Mouse (Mus musculus): Measurements from ENCODE around the gene Gm10642. TPM values are rescaled to one million over a fixed set of nuclear protein-coding genes. Genes with fewer than 3 reads are reported as not detected.

Gene Gm10642
- polyA plus RNA-seq, 1 experiment from 2014 or later: 0.50 TPM

- H3K27me3 ChIP-seq (replicated peaks; ENCODE audit: control insufficient read depth, insufficient read depth, low read length): no peaks in the 10 kb centered on the region
- H3K36me3 ChIP-seq (ENCODE audit: control insufficient read depth, insufficient read depth, low read length): peaks cover 4% of the 10 kb centered on the region
- no peak overlapping the region for H3K4me3 ChIP-seq (ENCODE audit: low read depth, low read length)
- no peak overlapping the region for H3K27ac ChIP-seq (ENCODE audit: low read depth)
- DNase-seq (ENCODE audit: low spot score): no peak
- no peaks in the 10 kb centered on the region for H3K9me3 ChIP-seq (ENCODE audit: control insufficient read depth, low read length)
- WGBS: 95% methylated on average over 5 of the region's 5 CpGs
- H3K4me2 ChIP-seq (ENCODE audit: low read length): no peak overlapping the region
- no peak for ATAC-seq (replicated peaks; ENCODE audit: low FRiP score, low TSS enrichment, low read depth)
- no peak overlapping the region for H3K9ac ChIP-seq (ENCODE audit: low read length)
- H3K4me1 ChIP-seq (replicated peaks; ENCODE audit: control insufficient read depth, insufficient read depth, low read length): no peaks in the 10 kb centered on the region
Observed at GRCm38 (mm10) chr9:70703597-70704203, 47.6 kb downstream of the Gm10642 start.

GRCm38 (mm10) chr9:70706444-70706843, 50.4 kb downstream of the Gm10642 start:
- no peak overlapping the region for H3K4me3 ChIP-seq (ENCODE audit: low read depth, low read length)
- no peak overlapping the region for H3K4me2 ChIP-seq (ENCODE audit: low read length)
- no peak overlapping the region for H3K9ac ChIP-seq (ENCODE audit: low read length)
- H3K36me3 ChIP-seq (ENCODE audit: control insufficient read depth, insufficient read depth, low read length): peaks cover 4% of the 10 kb centered on the region
- H3K9me3 ChIP-seq (ENCODE audit: control insufficient read depth, low read length): no peaks in the 10 kb centered on the region
- H3K27me3 ChIP-seq (replicated peaks; ENCODE audit: control insufficient read depth, insufficient read depth, low read length): no peaks in the 10 kb centered on the region
- H3K4me1 ChIP-seq (replicated peaks; ENCODE audit: control insufficient read depth, insufficient read depth, low read length): no peaks in the 10 kb centered on the region
- H3K27ac ChIP-seq (ENCODE audit: low read depth): no peak overlapping the region
- no peak for ATAC-seq (replicated peaks; ENCODE audit: low FRiP score, low TSS enrichment, low read depth)
- DNase-seq (ENCODE audit: low spot score): no peak
- WGBS: 97% methylated on average over 1 of the region's 1 CpGs

Other genes starting within 250 kb of the Gm10642 start
- gene Ccnb2, start 234.7 kb upstream of the Gm10642 start, polyA plus RNA-seq (2014; fragmentation: Nextera tagmentation; extraction: Ambion mirVana): 182 and 194 TPM in 2 replicates
- gene Rnf111, start 152.5 kb upstream of the Gm10642 start, polyA plus RNA-seq (2014; fragmentation: Nextera tagmentation; extraction: Ambion mirVana): 27.2 and 29.7 TPM in 2 replicates
- 56.5 and 62.1 TPM in 2 replicates for gene Sltm, start 113.5 kb upstream of the Gm10642 start, polyA plus RNA-seq (2014; fragmentation: Nextera tagmentation; extraction: Ambion mirVana)
- 8.5 and 11.0 TPM in 2 replicates for gene Mindy2, start 923 bp downstream of the Gm10642 start, polyA plus RNA-seq (2014; fragmentation: Nextera tagmentation; extraction: Ambion mirVana)
- 63.7 and 68.2 TPM in 2 replicates for gene Adam10, start 22.7 kb downstream of the Gm10642 start, polyA plus RNA-seq (2014; fragmentation: Nextera tagmentation; extraction: Ambion mirVana)

All from intestine, embryonic 14.5 days (tissue).